ENCODE assay signal across 9 mouse cellular contexts in genomic region chr10:68191691-68192380, GRCm38 (mm10).
DNase-seq lines count a peak whose midpoint lies in the region; ATAC-seq and TF ChIP-seq lines count a peak whose summit lies in the region.
"Had no signal": no experiment of that assay in that cellular context is flagged by ENCODE, and none has a peak within 500 bp of the region (broad histone marks: within the 10 kb centered on the region; RNA-seq: fewer than 3 reads in every experiment).

No protein-coding gene starts in this region.

- no peaks in the 10 kb centered on the region for H3K27me3 ChIP-seq in forebrain, postnatal 0 days (ENCODE audit: insufficient read depth, low read length)
- H3K27me3 ChIP-seq in hindbrain, embryonic 13.5 days, result no peaks in the 10 kb centered on the region
- H3K27me3 ChIP-seq: liver, embryonic 13.5 days had no signal

- peaks cover 25% of the 10 kb centered on the region; the same call in 1 of the 2 replicates for H3K4me1 ChIP-seq in forebrain, postnatal 0 days (ENCODE audit: insufficient read depth)
- peaks cover 33% of the 10 kb centered on the region for H3K4me1 ChIP-seq in hindbrain, embryonic 13.5 days (replicated peaks)

- no peak overlapping the region for H3K9ac ChIP-seq in forebrain, postnatal 0 days
- H3K9ac ChIP-seq in hindbrain, embryonic 13.5 days, result no peak overlapping the region
- H3K9ac ChIP-seq: liver, embryonic 13.5 days had no signal

- no peak for TF ChIP-seq CTCF in brain, embryonic 14.5 days (IDR thresholded peaks at IDR 0.05; ENCODE audit: borderline replicate concordance, extremely low read depth, insufficient read depth, insufficient read length)
- TF ChIP-seq CTCF in forebrain, postnatal 0 days (IDR thresholded peaks at IDR 0.05; ENCODE audit: low read depth), result no peak

- 4% methylated on average over 13 of the region's 13 CpGs for WGBS in forebrain, postnatal 0 days
- 25% methylated on average over 13 of the region's 13 CpGs for WGBS in hindbrain, embryonic 13.5 days

- no peak for ATAC-seq in forebrain, postnatal 0 days
- no peak for ATAC-seq in hindbrain, embryonic 13.5 days (ENCODE audit: low FRiP score)
- peak; percentile 58 for ATAC-seq in megakaryocyte progenitor cell, adult 5-6 weeks (replicated peaks; ENCODE audit: poor library complexity)
- no peak for ATAC-seq in monocyte, adult 5-6 weeks (replicated peaks; ENCODE audit: insufficient number of reproducible peaks, low FRiP score, low TSS enrichment, poor library complexity, severe bottlenecking)

- no peaks in the 10 kb centered on the region for H3K36me3 ChIP-seq in forebrain, postnatal 0 days (ENCODE audit: insufficient read depth)
- no peaks in the 10 kb centered on the region for H3K36me3 ChIP-seq in hindbrain, embryonic 13.5 days
- H3K36me3 ChIP-seq: liver, embryonic 13.5 days had no signal

- no peak overlapping the region for H3K27ac ChIP-seq in forebrain, postnatal 0 days (ENCODE audit: low read depth, low read length)
- peak overlapping the region; percentile 73 for H3K27ac ChIP-seq in hindbrain, embryonic 13.5 days
- H3K27ac ChIP-seq: liver, embryonic 13.5 days had no signal

- H3K9me3 ChIP-seq in forebrain, postnatal 0 days (ENCODE audit: low read length), result no peaks in the 10 kb centered on the region
- no peaks in the 10 kb centered on the region for H3K9me3 ChIP-seq in hindbrain, embryonic 13.5 days
- H3K9me3 ChIP-seq: liver, embryonic 13.5 days had no signal

- H3K4me2 ChIP-seq in forebrain, postnatal 0 days (ENCODE audit: low read depth), result peak overlapping the region; percentile 32
- H3K4me2 ChIP-seq in hindbrain, embryonic 13.5 days, result peak overlapping the region; percentile 35
- H3K4me2 ChIP-seq: liver, embryonic 13.5 days had no signal

- peak; percentile 62 for DNase-seq in right cerebral cortex, postnatal 14 days
- no peak for DNase-seq in right cerebral cortex, postnatal 25 days
- peak; percentile 84 for DNase-seq in brain, embryonic 14.5 days (ENCODE audit: low read depth)
- DNase-seq in forebrain, postnatal 0 days, result peak; percentile 64
- peak; percentile 25 for DNase-seq in layer of hippocampus, adult 9-11 months
- DNase-seq: liver, embryonic 13.5 days had no signal

- H3K4me3 ChIP-seq in forebrain, postnatal 0 days (ENCODE audit: low read depth, low read length), result peak overlapping the region; percentile 9; the same call in 1 of the 2 replicates
- no peak overlapping the region for H3K4me3 ChIP-seq in hindbrain, embryonic 13.5 days
- H3K4me3 ChIP-seq: liver, embryonic 13.5 days had no signal

- no peak for TF ChIP-seq POLR2A in brain, embryonic 14.5 days (IDR thresholded peaks at IDR 0.05; ENCODE audit: borderline replicate concordance, extremely low read depth, insufficient read depth, insufficient read length, poor library complexity, severe bottlenecking)
